Comparison of ENCODE assay signal across 8 mouse cellular contexts in the genomic region with DNA sequence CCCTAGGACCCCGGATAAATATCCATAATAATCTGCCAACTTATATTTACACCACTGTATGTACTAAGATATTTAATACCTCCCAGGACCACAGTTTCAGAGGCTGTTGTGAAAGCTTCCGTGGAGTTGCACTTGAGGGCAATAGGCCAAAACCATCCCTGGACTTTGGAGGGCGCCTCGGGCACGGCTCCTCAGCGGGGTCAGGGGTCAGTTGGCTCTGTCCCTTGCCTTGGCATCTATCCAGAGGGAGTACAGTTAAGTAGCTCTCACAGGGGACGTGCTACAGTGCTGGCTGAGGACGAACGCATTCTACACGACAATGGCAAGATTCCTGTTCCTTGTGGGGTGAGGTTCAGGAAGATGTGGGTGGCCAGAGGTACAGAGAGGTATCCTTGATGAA. TPM values are rescaled to one million over a fixed set of nuclear protein-coding genes. Genes with fewer than 3 reads are reported as not detected.
DNase-seq lines count a peak whose midpoint lies in the region; ATAC-seq and TF ChIP-seq lines count a peak whose summit lies in the region.

No protein-coding gene starts in this region.

- 66% methylated on average over 10 of the region's 10 CpGs for WGBS in heart, embryonic 11.5 days (ENCODE audit: insufficient replicate concordance)
- 17% methylated on average over 10 of the region's 10 CpGs for WGBS in lung, postnatal 0 days
- 85% methylated on average over 10 of the region's 10 CpGs for WGBS in midbrain, embryonic 14.5 days

- H3K4me1 ChIP-seq in heart, embryonic 11.5 days (ENCODE audit: control insufficient read depth, insufficient read depth, low read length), result no peaks in the 10 kb centered on the region
- H3K4me1 ChIP-seq in lung, postnatal 0 days (ENCODE audit: insufficient read depth, low read depth, low read length), result peaks cover 10% of the 10 kb centered on the region; the same call in 1 of the 2 replicates
- no peaks in the 10 kb centered on the region for H3K4me1 ChIP-seq in midbrain, embryonic 14.5 days (ENCODE audit: control insufficient read depth, insufficient read depth, low read length)

- no peaks in the 10 kb centered on the region for H3K36me3 ChIP-seq in heart, embryonic 11.5 days (ENCODE audit: control insufficient read depth, insufficient read depth, low read length)
- H3K36me3 ChIP-seq in lung, postnatal 0 days (ENCODE audit: insufficient read depth, low read length), result peaks cover 6% of the 10 kb centered on the region; the same call in 1 of the 2 replicates
- H3K36me3 ChIP-seq in midbrain, embryonic 14.5 days (ENCODE audit: control insufficient read depth, insufficient read depth, low read length), result no peaks in the 10 kb centered on the region

- no peak overlapping the region for H3K9ac ChIP-seq in heart, embryonic 11.5 days (ENCODE audit: low read depth, low read length)
- no peak overlapping the region for H3K9ac ChIP-seq in lung, postnatal 0 days (replicated peaks; ENCODE audit: low read depth)
- no peak overlapping the region for H3K9ac ChIP-seq in midbrain, embryonic 14.5 days (replicated peaks; ENCODE audit: low read length)

- no peaks in the 10 kb centered on the region for H3K9me3 ChIP-seq in heart, embryonic 11.5 days (replicated peaks; ENCODE audit: control insufficient read depth, low read length)
- no peaks in the 10 kb centered on the region for H3K9me3 ChIP-seq in lung, postnatal 0 days (ENCODE audit: low read length)
- H3K9me3 ChIP-seq in midbrain, embryonic 14.5 days (ENCODE audit: control insufficient read depth, low read length), result no peaks in the 10 kb centered on the region

- H3K27me3 ChIP-seq in heart, embryonic 11.5 days (ENCODE audit: control insufficient read depth, insufficient read depth, low read length), result no peaks in the 10 kb centered on the region
- H3K27me3 ChIP-seq in lung, postnatal 0 days (replicated peaks; ENCODE audit: insufficient read depth, low read length), result no peaks in the 10 kb centered on the region
- H3K27me3 ChIP-seq in midbrain, embryonic 14.5 days (ENCODE audit: control insufficient read depth, insufficient read depth, low read length), result no peaks in the 10 kb centered on the region

- no peak overlapping the region for H3K27ac ChIP-seq in heart, embryonic 11.5 days (ENCODE audit: low read depth, low read length)
- H3K27ac ChIP-seq in lung, postnatal 0 days (ENCODE audit: low read length), result no peak overlapping the region
- H3K27ac ChIP-seq in midbrain, embryonic 14.5 days (replicated peaks; ENCODE audit: low read depth, low read length), result no peak overlapping the region

- no peak for ATAC-seq in heart, embryonic 11.5 days (replicated peaks; ENCODE audit: insufficient number of reproducible peaks, low FRiP score, low TSS enrichment)
- peak; percentile 70 for ATAC-seq in lung, postnatal 0 days
- no peak for ATAC-seq in activated CD4-positive, CD25-positive, alpha-beta regulatory T cell, adult 4 months
- ATAC-seq in midbrain, embryonic 14.5 days (ENCODE audit: low FRiP score, low TSS enrichment), result no peak
- no peak for ATAC-seq in megakaryocyte-erythroid progenitor cell, adult 5-6 weeks (replicated peaks; ENCODE audit: low FRiP score, low TSS enrichment, poor library complexity, severe bottlenecking)

- no peak; the same call in 1 of the 2 replicates for TF ChIP-seq CTCF in lung, postnatal 0 days (IDR thresholded peaks at IDR 0.05)

- no peak overlapping the region for H3K4me2 ChIP-seq in heart, embryonic 11.5 days
- H3K4me2 ChIP-seq in lung, postnatal 0 days (replicated peaks; ENCODE audit: low read depth, low read length), result no peak overlapping the region
- no peak overlapping the region for H3K4me2 ChIP-seq in midbrain, embryonic 14.5 days (ENCODE audit: low read length)

- no peak overlapping the region for H3K4me3 ChIP-seq in heart, embryonic 11.5 days (ENCODE audit: low read depth, low read length)
- no peak overlapping the region for H3K4me3 ChIP-seq in lung, postnatal 0 days (ENCODE audit: low read depth, low read length)
- H3K4me3 ChIP-seq in midbrain, embryonic 14.5 days (replicated peaks; ENCODE audit: low read depth, low read length), result no peak overlapping the region

- peak; percentile 96 for DNase-seq in heart, adult 11 months
- DNase-seq in NIH3T3 (ENCODE audit: low read depth), result peak; percentile 38
- peak; percentile 53 for DNase-seq in heart, postnatal 4 days
- DNase-seq in lung, postnatal 0 days (ENCODE audit: low spot score), result peak; percentile 67
- DNase-seq in midbrain, embryonic 14.5 days, result no peak

- no peak for TF ChIP-seq EP300 in lung, postnatal 0 days (IDR thresholded peaks at IDR 0.05)

RNA-seq across cellular contexts. Expression of gene Tmem255b, which starts 27.4 kb away (rescaled TPM):
- polyA plus RNA-seq in heart, embryonic 11.5 days (2014; fragmentation: Nextera tagmentation; extraction: Ambion mirVana), result 0.25 and 0.33 TPM in 2 replicates
- total RNA-seq in heart, postnatal 4 days (2021), result 1 to 10 TPM; 9.2 to 9.3 TPM
- polyA plus RNA-seq in lung, postnatal 0 days (2015; fragmentation: Nextera tagmentation; extraction: Ambion mirVana), result 0.57 and 1.2 TPM in 2 replicates
- polyA plus RNA-seq in activated CD4-positive, CD25-positive, alpha-beta regulatory T cell, adult 4 months (2017; shearing (Covaris generic)), result not detected
- 0.29 TPM in 1 of 2 replicates, not detected in the other for polyA plus RNA-seq in midbrain, embryonic 14.5 days (2014; fragmentation: Nextera tagmentation; extraction: Ambion mirVana)
- total RNA-seq in megakaryocyte-erythroid progenitor cell, adult 5-6 weeks (2014; fragmentation: Nextera tagmentation), result not detected in 2 replicates
- total RNA-seq in megakaryocyte-erythroid progenitor cell, adult 5-6 weeks (2017), result not detected in 2 replicates

RNA-seq across cellular contexts. Expression of gene Gas6, which starts 31.9 kb away (rescaled TPM):
- 12.4 and 17.7 TPM in 2 replicates for polyA plus RNA-seq in heart, embryonic 11.5 days (2014; fragmentation: Nextera tagmentation; extraction: Ambion mirVana)
- total RNA-seq in heart, postnatal 4 days (2021), result 100 to 1,000 TPM; 148 to 153 TPM
- polyA plus RNA-seq in lung, postnatal 0 days (2015; fragmentation: Nextera tagmentation; extraction: Ambion mirVana), result 177 and 201 TPM in 2 replicates
- not detected for polyA plus RNA-seq in activated CD4-positive, CD25-positive, alpha-beta regulatory T cell, adult 4 months (2017; shearing (Covaris generic))
- 17.7 and 19.2 TPM in 2 replicates for polyA plus RNA-seq in midbrain, embryonic 14.5 days (2014; fragmentation: Nextera tagmentation; extraction: Ambion mirVana)
- not detected in 2 replicates for total RNA-seq in megakaryocyte-erythroid progenitor cell, adult 5-6 weeks (2014; fragmentation: Nextera tagmentation)
- total RNA-seq in megakaryocyte-erythroid progenitor cell, adult 5-6 weeks (2017), result 1.3 TPM in 1 of 2 replicates, not detected in the other

RNA-seq across cellular contexts. Expression of gene Grk1, which starts 57.5 kb away (rescaled TPM):
- 0.04 and 0.06 TPM in 2 replicates for polyA plus RNA-seq in heart, embryonic 11.5 days (2014; fragmentation: Nextera tagmentation; extraction: Ambion mirVana)
- under 1 TPM; 0.05 to 0.12 TPM for total RNA-seq in heart, postnatal 4 days (2021)
- not detected in 2 replicates for polyA plus RNA-seq in lung, postnatal 0 days (2015; fragmentation: Nextera tagmentation; extraction: Ambion mirVana)
- not detected for polyA plus RNA-seq in activated CD4-positive, CD25-positive, alpha-beta regulatory T cell, adult 4 months (2017; shearing (Covaris generic))
- polyA plus RNA-seq in midbrain, embryonic 14.5 days (2014; fragmentation: Nextera tagmentation; extraction: Ambion mirVana), result not detected in 2 replicates
- 0.25 TPM in 1 of 2 replicates, not detected in the other for total RNA-seq in megakaryocyte-erythroid progenitor cell, adult 5-6 weeks (2014; fragmentation: Nextera tagmentation)
- not detected in 2 replicates for total RNA-seq in megakaryocyte-erythroid progenitor cell, adult 5-6 weeks (2017)

Comparison
In these comparisons a context has a peak if more than half of its experiments do, and no peak if none do; other contexts are left out.
1. RNA of gene Gas6, which starts 31.9 kb away (polyA plus RNA-seq): 177 to 201 TPM in lung, postnatal 0 days, 17.7 to 19.2 TPM in midbrain, embryonic 14.5 days and 12.4 to 17.7 TPM in heart, embryonic 11.5 days; not detected in activated CD4-positive, CD25-positive, alpha-beta regulatory T cell, adult 4 months; every median in the first group is over 10 times any median in the second.